Mouse (Mus musculus): ENCODE measurements around the gene Ano9. TPM values are rescaled to one million over a fixed set of nuclear protein-coding genes. Genes with fewer than 3 reads are reported as not detected.

Ano9 gene
- polyA plus RNA-seq, 1 experiment from 2014 or later = 0.21 TPM

GRCm38 (mm10) chr7:141078876-141079275, 38.7 kb downstream of the Ano9 start:
- no peak for ATAC-seq (replicated peaks; ENCODE audit: low FRiP score)
- H3K4me1 ChIP-seq (replicated peaks; ENCODE audit: control insufficient read depth, insufficient read depth, low read length) = no peaks in the 10 kb centered on the region
- no peaks in the 10 kb centered on the region for H3K36me3 ChIP-seq (ENCODE audit: control insufficient read depth, insufficient read depth, low read length)
- no peak overlapping the region for H3K4me2 ChIP-seq (ENCODE audit: low read depth, low read length, severe bottlenecking)
- no peaks in the 10 kb centered on the region for H3K9me3 ChIP-seq (ENCODE audit: control insufficient read depth, low read length)
- no peak overlapping the region for H3K4me3 ChIP-seq (ENCODE audit: low read depth, low read length)
- no peak for DNase-seq (ENCODE audit: low spot score)
- no peak overlapping the region for H3K9ac ChIP-seq (ENCODE audit: low read length)
- WGBS = 82% methylated on average over 4 of the region's 4 CpGs
- H3K27ac ChIP-seq (ENCODE audit: low read depth, low read length) = no peak overlapping the region
- no peaks in the 10 kb centered on the region; the same call in 1 of the 2 replicates for H3K27me3 ChIP-seq (ENCODE audit: control insufficient read depth, insufficient read depth, low read length)

GRCm38 (mm10) chr7:141077841-141078240, 39.8 kb downstream of the Ano9 start, which contains the start of gene Pkp3:
Gene Pkp3 (plus strand): TSS chr7:141078218.
- no peak within 1 kb of the TSS for H3K4me3 ChIP-seq (ENCODE audit: low read depth, low read length)
- no peaks in the 10 kb centered on the region for H3K36me3 ChIP-seq (ENCODE audit: control insufficient read depth, insufficient read depth, low read length)
- H3K27ac ChIP-seq (ENCODE audit: low read depth, low read length) = no peak within 1 kb of the TSS
- H3K9ac ChIP-seq (ENCODE audit: low read length) = no peak within 1 kb of the TSS
- no peaks in the 10 kb centered on the region; the same call in 1 of the 2 replicates for H3K27me3 ChIP-seq (ENCODE audit: control insufficient read depth, insufficient read depth, low read length)
- H3K4me1 ChIP-seq (replicated peaks; ENCODE audit: control insufficient read depth, insufficient read depth, low read length) = no peaks in the 10 kb centered on the region
- DNase-seq (ENCODE audit: low spot score) (no peak), ATAC-seq (replicated peaks; ENCODE audit: low FRiP score) (no peak)
- H3K4me2 ChIP-seq (ENCODE audit: low read depth, low read length, severe bottlenecking) = no peak within 1 kb of the TSS
- 87% methylated on average over 15 of the region's 15 CpGs for WGBS
- no peaks in the 10 kb centered on the region for H3K9me3 ChIP-seq (ENCODE audit: control insufficient read depth, low read length)

- DNase-seq (ENCODE audit: low spot score) (no peak), ATAC-seq (replicated peaks; ENCODE audit: low FRiP score) (no peak)
- H3K4me2 ChIP-seq (ENCODE audit: low read depth, low read length, severe bottlenecking) = no peak overlapping the region
- 84% methylated on average over 4 of the region's 4 CpGs for WGBS
- no peaks in the 10 kb centered on the region for H3K36me3 ChIP-seq (ENCODE audit: control insufficient read depth, insufficient read depth, low read length)
- 0 out of 2 replicates have a peak, but pooled peaks cover 3% of the 10 kb centered on the region for H3K4me1 ChIP-seq (replicated peaks; ENCODE audit: control insufficient read depth, insufficient read depth, low read length)
- no peak overlapping the region for H3K4me3 ChIP-seq (ENCODE audit: low read depth, low read length)
- H3K27ac ChIP-seq (ENCODE audit: low read depth, low read length) = no peak overlapping the region
- H3K27me3 ChIP-seq (ENCODE audit: control insufficient read depth, insufficient read depth, low read length) = peaks cover 10% of the 10 kb centered on the region; the same call in 1 of the 2 replicates
- no peak overlapping the region for H3K9ac ChIP-seq (ENCODE audit: low read length)
- H3K9me3 ChIP-seq (ENCODE audit: control insufficient read depth, low read length) = no peaks in the 10 kb centered on the region
Observed at GRCm38 (mm10) chr7:141073782-141074181, 43.8 kb downstream of the Ano9 start.

- Histone ChIP-seq H3K27me3 (ENCODE audit: control insufficient read depth, insufficient read depth, low read length) (peaks cover 10% of the 10 kb centered on the region; the same call in 1 of the 2 replicates), H3K4me2 (ENCODE audit: low read depth, low read length, severe bottlenecking) (no peak overlapping the region), H3K9ac (ENCODE audit: low read length) (no peak overlapping the region), H3K9me3 (ENCODE audit: control insufficient read depth, low read length) (no peaks in the 10 kb centered on the region), H3K27ac (ENCODE audit: low read depth, low read length) (no peak overlapping the region), H3K4me3 (ENCODE audit: low read depth, low read length) (no peak overlapping the region), H3K36me3 (ENCODE audit: control insufficient read depth, insufficient read depth, low read length) (0 out of 2 replicates have a peak, but pooled peaks cover 2% of the 10 kb centered on the region), H3K4me1 (replicated peaks; ENCODE audit: control insufficient read depth, insufficient read depth, low read length) (0 out of 2 replicates have a peak, but pooled peaks cover 3% of the 10 kb centered on the region)
- ATAC-seq (replicated peaks; ENCODE audit: low FRiP score) (no peak), DNase-seq (ENCODE audit: low spot score) (peak; percentile 65)
- 39% methylated on average over 23 of the region's 23 CpGs for WGBS
Observed at GRCm38 (mm10) chr7:141072017-141072745, 45.4 kb downstream of the Ano9 start.

GRCm38 (mm10) chr7:141070058-141070862, 47.3 kb downstream of the Ano9 start:
- peaks cover 10% of the 10 kb centered on the region; the same call in 1 of the 2 replicates for H3K27me3 ChIP-seq (ENCODE audit: control insufficient read depth, insufficient read depth, low read length)
- H3K4me3 ChIP-seq (ENCODE audit: low read depth, low read length) = peak overlapping the region; percentile 27
- 1% methylated on average over 51 of the region's 51 CpGs for WGBS
- peak overlapping the region; percentile 43 for H3K9ac ChIP-seq (ENCODE audit: low read length)
- DNase-seq (ENCODE audit: low spot score) (peak; percentile 89), ATAC-seq (replicated peaks; ENCODE audit: low FRiP score) (peak; percentile 54)
- no peaks in the 10 kb centered on the region for H3K9me3 ChIP-seq (ENCODE audit: control insufficient read depth, low read length)
- peak overlapping the region; percentile 59 for H3K4me2 ChIP-seq (ENCODE audit: low read depth, low read length, severe bottlenecking)
- H3K4me1 ChIP-seq (replicated peaks; ENCODE audit: control insufficient read depth, insufficient read depth, low read length) = 0 out of 2 replicates have a peak, but pooled peaks cover 3% of the 10 kb centered on the region
- H3K27ac ChIP-seq (ENCODE audit: low read depth, low read length) = no peak overlapping the region
- H3K36me3 ChIP-seq (ENCODE audit: control insufficient read depth, insufficient read depth, low read length) = peaks cover 2% of the 10 kb centered on the region; the same call in 1 of the 2 replicates

- no peak for ATAC-seq (replicated peaks; ENCODE audit: low FRiP score)
- Histone ChIP-seq H3K4me2 (ENCODE audit: low read depth, low read length, severe bottlenecking) (no peak overlapping the region), H3K9me3 (ENCODE audit: control insufficient read depth, low read length) (no peaks in the 10 kb centered on the region), H3K36me3 (ENCODE audit: control insufficient read depth, insufficient read depth, low read length) (peaks cover 10% of the 10 kb centered on the region; the same call in 1 of the 2 replicates), H3K4me3 (ENCODE audit: low read depth, low read length) (no peak overlapping the region), H3K27ac (ENCODE audit: low read depth, low read length) (no peak overlapping the region), H3K4me1 (replicated peaks; ENCODE audit: control insufficient read depth, insufficient read depth, low read length) (0 out of 2 replicates have a peak, but pooled peaks cover 3% of the 10 kb centered on the region), H3K9ac (ENCODE audit: low read length) (no peak overlapping the region), H3K27me3 (ENCODE audit: control insufficient read depth, insufficient read depth, low read length) (peaks cover 10% of the 10 kb centered on the region; the same call in 1 of the 2 replicates)
- DNase-seq (ENCODE audit: low spot score) = no peak
- WGBS = 84% methylated on average over 19 of the region's 19 CpGs
Observed at GRCm38 (mm10) chr7:141068351-141068750, 49.3 kb downstream of the Ano9 start.

- 96% methylated on average over 7 of the region's 7 CpGs for WGBS
- Histone ChIP-seq H3K4me2 (ENCODE audit: low read depth, low read length, severe bottlenecking) (no peak overlapping the region), H3K36me3 (ENCODE audit: control insufficient read depth, insufficient read depth, low read length) (peaks cover 10% of the 10 kb centered on the region; the same call in 1 of the 2 replicates), H3K27me3 (ENCODE audit: control insufficient read depth, insufficient read depth, low read length) (no peaks in the 10 kb centered on the region; the same call in 1 of the 2 replicates), H3K9ac (ENCODE audit: low read length) (no peak overlapping the region), H3K4me3 (ENCODE audit: low read depth, low read length) (no peak overlapping the region), H3K27ac (ENCODE audit: low read depth, low read length) (no peak overlapping the region), H3K9me3 (ENCODE audit: control insufficient read depth, low read length) (no peaks in the 10 kb centered on the region), H3K4me1 (replicated peaks; ENCODE audit: control insufficient read depth, insufficient read depth, low read length) (peaks cover 10% of the 10 kb centered on the region; the same call in 1 of the 2 replicates)
- ATAC-seq (replicated peaks; ENCODE audit: low FRiP score) = no peak
- DNase-seq (ENCODE audit: low spot score) = no peak
Observed at GRCm38 (mm10) chr7:141064576-141064975, 53.0 kb downstream of the Ano9 start.

- Histone ChIP-seq H3K27ac (ENCODE audit: low read depth, low read length) (no peak overlapping the region), H3K36me3 (ENCODE audit: control insufficient read depth, insufficient read depth, low read length) (peaks cover 10% of the 10 kb centered on the region; the same call in 1 of the 2 replicates), H3K4me3 (ENCODE audit: low read depth, low read length) (no peak overlapping the region), H3K4me1 (replicated peaks; ENCODE audit: control insufficient read depth, insufficient read depth, low read length) (peaks cover 10% of the 10 kb centered on the region; the same call in 1 of the 2 replicates), H3K4me2 (ENCODE audit: low read depth, low read length, severe bottlenecking) (no peak overlapping the region), H3K9ac (ENCODE audit: low read length) (no peak overlapping the region), H3K9me3 (ENCODE audit: control insufficient read depth, low read length) (no peaks in the 10 kb centered on the region), H3K27me3 (ENCODE audit: control insufficient read depth, insufficient read depth, low read length) (no peaks in the 10 kb centered on the region; the same call in 1 of the 2 replicates)
- ATAC-seq (replicated peaks; ENCODE audit: low FRiP score) (no peak), DNase-seq (ENCODE audit: low spot score) (no peak)
- WGBS = 91% methylated on average over 7 of the region's 7 CpGs
Observed at GRCm38 (mm10) chr7:141064175-141064574, 53.4 kb downstream of the Ano9 start.
